Mouse (Mus musculus): ENCODE measurements around the gene Slc38a4.

The Slc38a4 gene

GRCm38 (mm10) chr15:97015036-97015596 lies 40.6 kb downstream of the Slc38a4 start:
- no peak for DNase-seq (ENCODE audit: low spot score in 2 of 2)

GRCm38 (mm10) chr15:97011599-97012372 lies 44.0 kb downstream of the Slc38a4 start:
- no peak for DNase-seq (ENCODE audit: low spot score in 2 of 2)

GRCm38 (mm10) chr15:97009271-97009670 lies 46.5 kb downstream of the Slc38a4 start:
- no peak for DNase-seq (ENCODE audit: low spot score in 2 of 2)

- no peak for DNase-seq (ENCODE audit: low spot score in 2 of 2)
Measured at GRCm38 (mm10) chr15:97005631-97006234, 50.0 kb downstream of the Slc38a4 start.

- no peak for DNase-seq (ENCODE audit: low spot score in 2 of 2)
Measured at GRCm38 (mm10) chr15:97004525-97004867, 51.3 kb downstream of the Slc38a4 start.

- no peak for DNase-seq (ENCODE audit: low spot score in 2 of 2)
Measured at GRCm38 (mm10) chr15:97003851-97004524, 51.8 kb downstream of the Slc38a4 start.

GRCm38 (mm10) chr15:97003186-97003585 lies 52.6 kb downstream of the Slc38a4 start:
- no peak for DNase-seq (ENCODE audit: low spot score in 2 of 2)

- DNase-seq (ENCODE audit: low spot score in 2 of 2): no peak
Measured at GRCm38 (mm10) chr15:97002752-97003151, 53.0 kb downstream of the Slc38a4 start.

- DNase-seq (ENCODE audit: low spot score in 2 of 2): no peak
Measured at GRCm38 (mm10) chr15:97001886-97002285, 53.9 kb downstream of the Slc38a4 start.

GRCm38 (mm10) chr15:97001416-97001815 lies 54.3 kb downstream of the Slc38a4 start:
- no peak for DNase-seq (ENCODE audit: low spot score in 2 of 2)

GRCm38 (mm10) chr15:97000319-97001251 lies 55.2 kb downstream of the Slc38a4 start:
- DNase-seq (ENCODE audit: low spot score in 2 of 2): no peak

GRCm38 (mm10) chr15:96999401-96999800 lies 56.4 kb downstream of the Slc38a4 start:
- no peak for DNase-seq (ENCODE audit: low spot score in 2 of 2)

GRCm38 (mm10) chr15:96985618-96986017 lies 70.1 kb downstream of the Slc38a4 start:
- DNase-seq (ENCODE audit: low spot score in 2 of 2): no peak

GRCm38 (mm10) chr15:96983581-96984330 lies 72.0 kb downstream of the Slc38a4 start:
- no peak for DNase-seq (ENCODE audit: low spot score in 2 of 2)

- DNase-seq (ENCODE audit: low spot score in 2 of 2): no peak
Measured at GRCm38 (mm10) chr15:96975125-96975524, 80.6 kb downstream of the Slc38a4 start.

- no peak for DNase-seq (ENCODE audit: low spot score in 2 of 2)
Measured at GRCm38 (mm10) chr15:96974131-96974530, 81.6 kb downstream of the Slc38a4 start.

- DNase-seq (ENCODE audit: low spot score in 2 of 2): no peak
Measured at GRCm38 (mm10) chr15:96973370-96973769, 82.4 kb downstream of the Slc38a4 start.

GRCm38 (mm10) chr15:96972706-96973274 lies 83.0 kb downstream of the Slc38a4 start:
- no peak for DNase-seq (ENCODE audit: low spot score in 2 of 2)

- DNase-seq (ENCODE audit: low spot score in 2 of 2): no peak
Measured at GRCm38 (mm10) chr15:96971906-96972305, 83.8 kb downstream of the Slc38a4 start.

- no peak for DNase-seq (ENCODE audit: low spot score in 2 of 2)
Measured at GRCm38 (mm10) chr15:96969792-96970191, 86.0 kb downstream of the Slc38a4 start.

All from spleen, postnatal 4 days (tissue).